Mouse (Mus musculus): ENCODE measurements around the gene Fpgs.

Gene Fpgs

GRCm38 (mm10) chr2:32671147-32671546 lies 32.8 kb downstream of the Fpgs start:
- DNase-seq (ENCODE audit: low spot score) = no peak

GRCm38 (mm10) chr2:32669876-32670275 lies 34.1 kb downstream of the Fpgs start:
- no peak for DNase-seq (ENCODE audit: low spot score)

- DNase-seq (ENCODE audit: low spot score) = no peak
Measured at GRCm38 (mm10) chr2:32668176-32668575, 35.8 kb downstream of the Fpgs start.

GRCm38 (mm10) chr2:32667775-32668174 lies 36.2 kb downstream of the Fpgs start:
- no peak for DNase-seq (ENCODE audit: low spot score)

GRCm38 (mm10) chr2:32665853-32666252 lies 38.1 kb downstream of the Fpgs start:
- DNase-seq (ENCODE audit: low spot score) = no peak

- no peak for DNase-seq (ENCODE audit: low spot score)
Measured at GRCm38 (mm10) chr2:32665345-32665744, 38.6 kb downstream of the Fpgs start.

GRCm38 (mm10) chr2:32662291-32662690 lies 41.7 kb downstream of the Fpgs start:
- DNase-seq (ENCODE audit: low spot score) = no peak

- DNase-seq (ENCODE audit: low spot score) = no peak
Measured at GRCm38 (mm10) chr2:32661509-32662107, 42.3 kb downstream of the Fpgs start.

GRCm38 (mm10) chr2:32658873-32659272 lies 45.1 kb downstream of the Fpgs start:
- no peak for DNase-seq (ENCODE audit: low spot score)

GRCm38 (mm10) chr2:32655826-32656225 lies 48.1 kb downstream of the Fpgs start:
- DNase-seq (ENCODE audit: low spot score) = no peak

- DNase-seq (ENCODE audit: low spot score) = no peak
Measured at GRCm38 (mm10) chr2:32655394-32655744, 48.6 kb downstream of the Fpgs start.

- DNase-seq (ENCODE audit: low spot score) = no peak
Measured at GRCm38 (mm10) chr2:32654743-32655393, 49.1 kb downstream of the Fpgs start.

- DNase-seq (ENCODE audit: low spot score) = no peak
Measured at GRCm38 (mm10) chr2:32653764-32654163, 50.2 kb downstream of the Fpgs start.

GRCm38 (mm10) chr2:32647366-32647765 lies 56.6 kb downstream of the Fpgs start:
- no peak for DNase-seq (ENCODE audit: low spot score)

GRCm38 (mm10) chr2:32646379-32647056 lies 57.4 kb downstream of the Fpgs start, which contains the start of gene Eng:
Gene Eng (plus strand): TSS chr2:32646595.
- peak; percentile 14 for DNase-seq (ENCODE audit: low spot score)

- no peak for DNase-seq (ENCODE audit: low spot score)
Measured at GRCm38 (mm10) chr2:32645647-32646046, 58.3 kb downstream of the Fpgs start.

- no peak for DNase-seq (ENCODE audit: low spot score)
Measured at GRCm38 (mm10) chr2:32644799-32645475, 59.0 kb downstream of the Fpgs start.

- DNase-seq (ENCODE audit: low spot score) = no peak
Measured at GRCm38 (mm10) chr2:32644083-32644482, 59.9 kb downstream of the Fpgs start.

- DNase-seq (ENCODE audit: low spot score) = no peak
Measured at GRCm38 (mm10) chr2:32642813-32643212, 61.1 kb downstream of the Fpgs start.

GRCm38 (mm10) chr2:32641810-32642209 lies 62.1 kb downstream of the Fpgs start:
- no peak for DNase-seq (ENCODE audit: low spot score)

- DNase-seq (ENCODE audit: low spot score) = no peak
Measured at GRCm38 (mm10) chr2:32640550-32641051, 63.3 kb downstream of the Fpgs start.

GRCm38 (mm10) chr2:32639632-32640031 lies 64.3 kb downstream of the Fpgs start:
- no peak for DNase-seq (ENCODE audit: low spot score)

All from T-cell, adult 2 months (primary cell).